Mouse (Mus musculus) lung, adult 2 months (tissue): ENCODE results near the gene Spag9.

Experiments used
- CTCF ChIP-seq: fragments of 200-500 bp; IDR thresholded peaks from 2 replicates; pipeline ENCODE4 v1.5.1; 2011; ENCODE audit warnings: mild to moderate bottlenecking, low read length, control low read depth; ENCODE audit not compliant: insufficient read depth
- POLR2A ChIP-seq: fragments of 200-500 bp; IDR thresholded peaks from 2 replicates; pipeline ENCODE4 v1.6.1; 2011; ENCODE audit warnings: low read depth, mild to moderate bottlenecking, control low read depth, low read length, borderline replicate concordance; ENCODE audit errors: extremely low read depth

DNA sequence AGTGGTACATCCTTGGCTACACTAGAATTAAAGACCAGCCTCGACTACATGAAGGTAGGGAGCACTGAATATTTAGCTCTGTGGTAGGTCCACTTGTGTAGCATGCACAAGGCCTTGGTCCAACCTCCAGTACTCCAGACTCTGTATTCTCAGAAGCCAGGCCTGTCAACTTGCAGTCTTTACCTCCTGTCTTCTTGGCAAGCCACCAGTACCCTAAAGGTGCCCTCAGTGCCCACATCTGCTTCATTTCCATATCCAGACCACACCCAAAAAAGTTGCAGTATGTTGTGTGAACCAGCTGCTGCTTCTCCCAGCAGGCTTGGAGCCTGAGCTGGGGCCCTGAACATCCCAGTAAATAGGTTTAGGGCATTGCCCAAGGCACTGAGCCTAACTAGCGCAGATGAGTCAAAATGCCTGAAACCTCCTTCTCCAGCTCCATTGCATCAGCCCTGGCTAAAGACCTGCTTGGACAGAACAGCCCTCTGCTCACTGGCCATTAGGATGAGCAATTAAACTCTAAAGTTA, 38.8 kb upstream of the Spag9 start:
- TF ChIP-seq CTCF (no peak), POLR2A (no peak)
